Mouse (Mus musculus): ENCODE data around the gene Ngfr. TPM values are rescaled to one million over a fixed set of nuclear protein-coding genes. Genes with fewer than 3 reads are reported as not detected.
A peak's percentile ranks its signal among the peaks of the same experiment; 100 is the strongest.
"Not testable (repeated sequence)": the region's sequence is repeated elsewhere in the genome, so short reads cannot be mapped to it uniquely, and the experiment has no call there.

Gene Ngfr
- polyA plus RNA-seq, 1 experiment from 2014 or later = 33.0 TPM

DNA sequence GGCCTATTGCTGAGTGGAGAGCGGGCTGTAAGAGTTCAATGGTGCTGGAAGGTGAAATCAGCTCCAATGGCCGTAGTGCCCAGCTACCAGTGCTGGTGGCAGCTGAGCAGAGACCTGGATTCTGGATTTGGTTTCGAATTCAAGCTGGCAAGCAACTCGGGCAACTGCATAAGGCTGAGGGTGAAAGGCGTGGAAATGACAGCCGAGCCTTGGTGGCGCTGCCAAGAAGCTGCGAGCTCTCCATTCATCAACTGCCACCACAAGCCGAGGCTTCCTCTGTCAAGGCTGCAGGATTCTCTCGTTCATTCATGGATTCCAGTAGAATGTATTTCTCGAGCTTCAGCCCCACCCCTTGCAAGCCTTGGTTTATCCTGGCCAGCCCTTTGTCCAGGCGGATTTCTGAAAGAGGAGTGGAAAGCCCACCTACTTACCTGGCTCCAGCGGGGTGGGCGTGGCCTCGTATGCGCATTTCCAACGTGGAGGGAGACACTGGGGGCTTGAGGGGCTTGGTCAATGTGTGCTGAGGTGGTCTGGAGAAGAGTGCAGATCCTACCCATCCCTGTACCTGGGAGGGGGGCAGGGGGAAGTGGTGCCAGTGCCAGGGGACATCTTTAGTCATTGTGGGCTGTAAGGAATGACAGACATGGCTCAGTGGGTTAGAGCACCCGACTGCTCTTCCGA lies 30.4 kb upstream of the Ngfr start:
- Histone ChIP-seq H3K4me2 (replicated peaks) (no peak overlapping the region), H3K4me1 (peaks cover 52% of the 10 kb centered on the region), H3K36me3 (no peaks in the 10 kb centered on the region), H3K27me3 (no peaks in the 10 kb centered on the region), H3K4me3 (no peak overlapping the region), H3K9me3 (no peaks in the 10 kb centered on the region), H3K27ac (no peak overlapping the region), H3K9ac (no peak overlapping the region)
- no peak for ATAC-seq (ENCODE audit: insufficient number of reproducible peaks, insufficient read depth, low FRiP score, low TSS enrichment)
- WGBS = 60% methylated on average over 19 of the region's 19 CpGs

DNA sequence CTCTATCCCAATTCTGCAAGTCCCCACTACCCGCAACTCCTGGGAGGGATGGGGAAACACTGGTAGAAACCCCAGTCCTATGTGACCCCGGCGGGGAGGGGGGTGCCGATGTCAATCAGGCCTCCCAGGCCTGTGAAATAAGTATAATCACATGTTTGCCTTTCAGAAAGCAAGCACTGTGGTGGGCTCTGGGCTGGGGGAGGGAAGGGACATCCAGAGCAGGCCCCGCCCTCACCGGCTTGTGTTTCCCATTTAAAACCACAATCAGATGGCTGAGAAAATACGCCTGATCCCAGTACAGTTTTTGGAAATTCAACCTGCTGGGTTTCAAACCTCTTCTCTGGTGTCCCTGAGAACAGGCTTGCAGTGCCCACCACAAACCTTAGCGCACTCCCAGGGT lies 27.2 kb upstream of the Ngfr start:
- no peak for ATAC-seq (ENCODE audit: insufficient number of reproducible peaks, insufficient read depth, low FRiP score, low TSS enrichment)
- H3K4me1 ChIP-seq = peaks cover 59% of the 10 kb centered on the region
- no peak overlapping the region for H3K4me3 ChIP-seq

DNA sequence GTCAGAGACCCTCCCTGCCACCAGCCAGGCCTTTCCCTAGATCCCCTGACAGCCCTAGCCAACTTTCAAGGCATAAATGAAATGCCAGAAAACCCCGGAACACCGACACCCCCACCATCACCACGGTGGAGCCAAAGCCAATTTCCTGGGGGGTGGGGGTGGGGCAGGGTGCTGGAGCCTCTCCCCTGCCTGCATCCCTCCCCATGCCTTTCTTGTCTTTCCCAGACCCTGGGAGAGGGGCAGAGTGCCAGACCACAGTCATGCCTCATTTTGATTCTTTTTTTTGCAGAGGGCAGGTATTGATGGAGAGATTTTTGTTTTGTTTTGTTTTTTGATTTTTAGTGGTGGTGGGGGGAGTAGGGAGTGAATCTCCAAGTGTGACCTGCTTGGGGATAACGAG lies 23.7 kb upstream of the Ngfr start:
- Histone ChIP-seq H3K36me3 (no peaks in the 10 kb centered on the region), H3K9me3 (no peaks in the 10 kb centered on the region), H3K4me2 (replicated peaks) (peak overlapping the region; percentile 48; the same call in 1 of the 2 replicates), H3K27me3 (0 out of 2 replicates have a peak, but pooled peaks cover 8% of the 10 kb centered on the region), H3K4me1 (peaks cover 50% of the 10 kb centered on the region), H3K27ac (peak overlapping the region; percentile 70), H3K9ac (no peak overlapping the region; the same call in 1 of the 2 replicates), H3K4me3 (no peak overlapping the region)
- 22% methylated on average over 4 of the region's 4 CpGs for WGBS
- ATAC-seq (ENCODE audit: insufficient number of reproducible peaks, insufficient read depth, low FRiP score, low TSS enrichment) = no peak

More for the DNA sequence above, 27.2 kb upstream of the Ngfr start:
- Histone ChIP-seq H3K4me2 (replicated peaks) (peak overlapping the region; percentile 25), H3K36me3 (no peaks in the 10 kb centered on the region), H3K27me3 (0 out of 2 replicates have a peak, but pooled peaks cover 5% of the 10 kb centered on the region), H3K9ac (no peak overlapping the region), H3K27ac (peak overlapping the region; percentile 76), H3K9me3 (no peaks in the 10 kb centered on the region)
- WGBS = 35% methylated on average over 8 of the region's 8 CpGs

DNA sequence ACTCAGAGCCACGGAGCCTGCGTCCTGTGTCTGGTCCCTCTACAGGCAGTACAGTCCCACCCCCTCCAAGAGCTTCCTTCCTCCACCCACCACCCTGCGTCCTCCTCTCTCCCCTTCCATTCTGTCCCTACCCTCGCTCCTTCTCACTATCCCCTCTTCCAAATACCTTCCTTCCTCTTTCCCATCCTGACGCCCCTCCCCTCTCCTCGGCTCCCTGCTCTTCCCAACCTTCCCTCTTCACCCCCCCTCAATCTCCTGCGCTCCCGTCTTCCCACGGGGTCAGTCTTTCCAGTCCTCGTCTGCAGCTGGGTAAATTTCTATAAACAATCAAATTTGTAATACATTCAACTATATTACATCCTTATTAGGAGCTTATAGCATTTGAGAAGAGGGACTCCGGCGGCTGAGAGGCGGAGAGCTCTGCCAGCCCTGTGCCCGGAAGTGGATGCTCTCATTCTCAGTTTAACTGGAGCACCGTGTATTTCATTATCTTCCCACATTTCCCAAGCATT lies 22.9 kb upstream of the Ngfr start:
- 0 out of 2 replicates have a peak overlapping the region, but pooled peaks have one; percentile 27 for H3K9ac ChIP-seq

DNA sequence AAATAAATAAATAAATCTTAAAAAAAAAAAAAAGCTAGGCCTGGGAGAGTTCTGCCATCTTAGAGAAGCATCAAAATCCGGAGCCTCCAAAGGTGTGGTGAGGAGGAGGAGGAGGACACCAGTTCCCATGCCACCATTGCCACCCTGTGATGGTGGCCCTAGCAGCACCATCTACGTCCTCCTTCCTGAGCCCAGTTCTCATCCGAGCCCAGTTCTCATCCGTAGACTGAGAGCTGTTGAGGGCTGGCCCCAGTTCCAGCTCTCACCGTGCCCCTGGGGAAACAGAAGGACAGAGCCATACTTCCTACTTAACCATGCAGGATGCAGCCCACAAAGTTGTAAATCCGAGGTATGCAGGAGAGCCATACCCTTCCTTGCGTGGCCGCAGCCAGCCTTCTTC lies 22.4 kb upstream of the Ngfr start:
- H3K27me3 ChIP-seq = 0 out of 2 replicates have a peak, but pooled peaks cover 8% of the 10 kb centered on the region
- peaks cover 39% of the 10 kb centered on the region for H3K4me1 ChIP-seq
- ATAC-seq (ENCODE audit: insufficient number of reproducible peaks, insufficient read depth, low FRiP score, low TSS enrichment) = no peak
- H3K36me3 ChIP-seq = no peaks in the 10 kb centered on the region
- peak overlapping the region; percentile 48 for H3K4me2 ChIP-seq (replicated peaks)
- WGBS = 45% methylated on average over 8 of the region's 8 CpGs
- 0 out of 2 replicates have a peak overlapping the region, but pooled peaks have one; percentile 27 for H3K9ac ChIP-seq
- H3K27ac ChIP-seq = peak overlapping the region; percentile 70
- H3K4me3 ChIP-seq = 0 out of 2 replicates have a peak overlapping the region, but pooled peaks have one; percentile 12
- H3K9me3 ChIP-seq = no peaks in the 10 kb centered on the region

More for the DNA sequence above, 22.9 kb upstream of the Ngfr start:
- WGBS = 9% methylated on average over 15 of the region's 15 CpGs
- Histone ChIP-seq H3K4me2 (replicated peaks) (peak overlapping the region; percentile 48), H3K4me1 (peaks cover 44% of the 10 kb centered on the region), H3K27ac (peak overlapping the region; percentile 70), H3K27me3 (0 out of 2 replicates have a peak, but pooled peaks cover 8% of the 10 kb centered on the region), H3K9me3 (no peaks in the 10 kb centered on the region), H3K4me3 (0 out of 2 replicates have a peak overlapping the region, but pooled peaks have one; percentile 12), H3K36me3 (no peaks in the 10 kb centered on the region)
- no peak for ATAC-seq (ENCODE audit: insufficient number of reproducible peaks, insufficient read depth, low FRiP score, low TSS enrichment)

DNA sequence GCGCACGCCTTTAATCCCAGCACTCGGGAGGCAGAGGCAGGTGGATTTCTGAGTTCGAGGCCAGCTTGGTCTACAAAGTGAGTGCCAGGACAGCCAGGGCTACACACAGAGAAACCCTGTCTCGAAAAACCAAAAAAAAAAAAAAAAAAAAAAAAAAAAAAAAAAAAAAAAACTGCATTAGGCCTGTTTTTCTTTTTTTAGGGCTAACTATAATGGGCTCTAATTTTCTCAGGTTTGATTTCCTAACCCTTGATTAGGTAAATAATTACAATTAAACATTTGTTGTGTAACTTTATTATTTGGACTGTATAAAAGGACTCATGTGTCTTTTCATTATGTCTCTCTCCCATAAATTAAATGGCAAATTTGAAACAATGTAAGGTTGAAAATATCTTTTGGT lies 19.8 kb upstream of the Ngfr start:
- not testable (repeated sequence) for H3K9me3 ChIP-seq; H3K27me3 ChIP-seq; ATAC-seq (ENCODE audit: insufficient number of reproducible peaks, insufficient read depth, low FRiP score, low TSS enrichment); H3K4me2 ChIP-seq (replicated peaks); H3K36me3 ChIP-seq; H3K27ac ChIP-seq; H3K4me3 ChIP-seq; H3K9ac ChIP-seq
- H3K4me1 ChIP-seq = peaks cover 22% of the 10 kb centered on the region
- WGBS = 91% methylated on average over 4 of the region's 5 CpGs

DNA sequence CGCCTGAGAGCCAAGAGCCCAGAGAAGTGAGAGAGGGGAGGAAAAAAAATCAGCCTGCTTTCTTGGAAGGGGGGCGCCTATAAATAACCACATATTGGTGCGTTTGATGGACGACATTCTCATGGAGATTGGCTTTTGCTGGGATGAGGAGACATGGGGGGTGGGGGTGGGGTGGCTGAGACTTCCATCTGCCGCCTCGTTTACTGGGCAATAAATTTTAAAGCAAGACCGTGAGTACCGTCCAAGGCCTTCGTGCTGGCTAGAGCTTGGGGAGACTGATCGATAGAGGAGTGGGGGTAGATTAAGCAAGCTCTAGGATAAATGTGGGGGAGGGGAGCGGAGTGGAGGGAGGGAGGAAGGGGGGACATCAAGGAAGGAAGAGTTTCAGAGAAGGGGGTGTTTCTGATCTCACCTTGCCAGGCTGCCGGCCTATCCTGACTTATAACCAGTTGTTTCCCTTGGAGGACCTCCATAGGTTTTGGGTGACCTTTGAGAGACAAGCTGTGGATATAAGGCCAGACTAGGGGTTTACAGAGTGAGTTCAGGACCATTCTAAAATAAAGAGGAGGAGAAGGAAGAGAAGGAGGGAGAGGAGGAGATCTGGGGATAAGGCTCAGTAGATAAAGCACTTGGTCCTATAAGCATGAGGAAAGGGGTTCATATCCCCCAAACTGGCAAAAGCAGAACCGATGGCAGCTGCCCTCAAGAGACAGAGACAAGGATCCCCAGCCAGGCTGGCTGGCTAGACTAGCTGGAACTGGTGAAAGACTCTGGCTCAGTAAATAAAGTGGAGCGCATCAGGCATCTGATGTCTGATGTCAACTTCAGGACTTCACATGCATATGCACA lies 10.9 kb upstream of the Ngfr start:
- Histone ChIP-seq H3K4me1 (peaks cover 32% of the 10 kb centered on the region), H3K27me3 (peaks cover 23% of the 10 kb centered on the region), H3K27ac (no peak overlapping the region), H3K9ac (no peak overlapping the region), H3K4me2 (replicated peaks) (no peak overlapping the region), H3K4me3 (no peak overlapping the region), H3K36me3 (no peaks in the 10 kb centered on the region), H3K9me3 (0 out of 2 replicates have a peak, but pooled peaks cover 3% of the 10 kb centered on the region)
- no peak for ATAC-seq (ENCODE audit: insufficient number of reproducible peaks, insufficient read depth, low FRiP score, low TSS enrichment)
- WGBS = 33% methylated on average over 14 of the region's 14 CpGs

DNA sequence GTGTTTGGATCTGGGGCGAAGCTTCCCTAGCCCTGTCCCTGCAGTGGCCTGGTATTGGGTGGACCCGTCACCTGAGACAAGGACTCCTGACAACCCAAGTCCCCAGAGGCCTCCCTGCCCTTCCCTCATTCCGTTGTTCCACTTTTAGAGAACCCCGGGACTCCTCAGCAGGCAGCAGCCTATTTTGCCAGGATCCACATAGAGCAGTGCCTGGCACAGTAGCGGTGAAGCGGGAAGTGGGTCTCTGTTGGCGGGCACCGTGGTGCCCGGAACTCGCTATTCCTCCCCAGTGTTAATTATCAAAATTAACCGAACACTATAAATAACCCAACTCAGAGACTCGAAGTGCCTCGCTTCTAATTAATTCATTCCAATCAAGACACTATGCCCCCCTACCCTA lies 10.2 kb upstream of the Ngfr start:
- ATAC-seq (ENCODE audit: insufficient number of reproducible peaks, insufficient read depth, low FRiP score, low TSS enrichment) = no peak
- Histone ChIP-seq H3K36me3 (no peaks in the 10 kb centered on the region), H3K27me3 (peaks cover 26% of the 10 kb centered on the region), H3K4me2 (replicated peaks) (no peak overlapping the region), H3K9ac (no peak overlapping the region), H3K4me1 (peaks cover 32% of the 10 kb centered on the region), H3K4me3 (no peak overlapping the region), H3K27ac (no peak overlapping the region), H3K9me3 (0 out of 2 replicates have a peak, but pooled peaks cover 3% of the 10 kb centered on the region)
- WGBS = 35% methylated on average over 13 of the region's 13 CpGs

DNA sequence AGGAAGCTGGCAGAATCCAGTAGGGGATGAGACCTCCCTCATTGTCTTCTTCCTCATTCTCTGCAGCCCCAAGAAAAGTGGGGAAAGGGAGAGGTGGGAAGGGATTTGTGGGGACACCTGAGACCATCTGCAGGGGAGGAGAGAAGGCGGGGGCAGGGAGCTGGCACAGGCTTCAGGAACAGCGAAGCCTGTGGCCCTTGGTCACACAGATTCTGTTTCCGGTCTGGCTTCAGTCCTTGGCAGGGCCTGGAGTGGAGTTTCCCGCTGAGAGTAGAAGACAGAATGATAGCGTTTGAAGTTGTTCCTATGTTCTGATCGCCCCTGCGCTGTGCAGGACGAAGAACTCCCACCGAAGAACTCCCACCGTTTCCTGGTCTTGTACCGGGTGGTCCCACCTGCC lies 9.2 kb upstream of the Ngfr start:
- Histone ChIP-seq H3K4me3 (no peak overlapping the region), H3K9ac (no peak overlapping the region; the same call in 1 of the 2 replicates), H3K27me3 (peaks cover 35% of the 10 kb centered on the region), H3K4me1 (peaks cover 34% of the 10 kb centered on the region), H3K4me2 (replicated peaks) (no peak overlapping the region), H3K9me3 (no peaks in the 10 kb centered on the region), H3K27ac (0 out of 2 replicates have a peak overlapping the region, but pooled peaks have one; percentile 5), H3K36me3 (no peaks in the 10 kb centered on the region)
- no peak for ATAC-seq (ENCODE audit: insufficient number of reproducible peaks, insufficient read depth, low FRiP score, low TSS enrichment)
- WGBS = 32% methylated on average over 11 of the region's 11 CpGs

DNA sequence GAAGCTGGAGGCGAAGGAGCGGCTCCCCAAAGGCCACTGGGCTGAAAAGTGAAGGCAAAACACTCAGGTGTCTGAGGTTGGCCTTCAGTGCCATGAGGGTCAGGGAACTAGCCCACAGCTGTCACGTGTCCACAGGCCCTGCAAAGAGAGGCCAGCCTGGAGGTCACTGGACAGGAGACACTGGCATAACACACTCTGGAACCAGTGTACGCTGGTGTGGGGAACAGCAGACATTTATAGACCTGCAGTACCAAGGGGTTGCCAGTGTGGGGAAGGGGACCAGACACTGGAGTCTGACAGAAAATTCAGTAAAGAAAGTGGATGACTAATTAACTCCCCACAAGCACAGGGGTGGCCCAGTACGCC lies 8.6 kb upstream of the Ngfr start:
- 0 out of 2 replicates have a peak, but pooled peaks have one; percentile 8 for ATAC-seq (ENCODE audit: insufficient number of reproducible peaks, insufficient read depth, low FRiP score, low TSS enrichment)
- H3K27me3 ChIP-seq = peaks cover 35% of the 10 kb centered on the region
- no peak overlapping the region for H3K9ac ChIP-seq
- H3K4me1 ChIP-seq = peaks cover 34% of the 10 kb centered on the region
- no peak overlapping the region for H3K4me2 ChIP-seq (replicated peaks)
- no peaks in the 10 kb centered on the region for H3K36me3 ChIP-seq
- H3K4me3 ChIP-seq = no peak overlapping the region
- no peaks in the 10 kb centered on the region for H3K9me3 ChIP-seq
- 13% methylated on average over 5 of the region's 5 CpGs for WGBS
- peak overlapping the region; percentile 5; the same call in 1 of the 2 replicates for H3K27ac ChIP-seq

DNA sequence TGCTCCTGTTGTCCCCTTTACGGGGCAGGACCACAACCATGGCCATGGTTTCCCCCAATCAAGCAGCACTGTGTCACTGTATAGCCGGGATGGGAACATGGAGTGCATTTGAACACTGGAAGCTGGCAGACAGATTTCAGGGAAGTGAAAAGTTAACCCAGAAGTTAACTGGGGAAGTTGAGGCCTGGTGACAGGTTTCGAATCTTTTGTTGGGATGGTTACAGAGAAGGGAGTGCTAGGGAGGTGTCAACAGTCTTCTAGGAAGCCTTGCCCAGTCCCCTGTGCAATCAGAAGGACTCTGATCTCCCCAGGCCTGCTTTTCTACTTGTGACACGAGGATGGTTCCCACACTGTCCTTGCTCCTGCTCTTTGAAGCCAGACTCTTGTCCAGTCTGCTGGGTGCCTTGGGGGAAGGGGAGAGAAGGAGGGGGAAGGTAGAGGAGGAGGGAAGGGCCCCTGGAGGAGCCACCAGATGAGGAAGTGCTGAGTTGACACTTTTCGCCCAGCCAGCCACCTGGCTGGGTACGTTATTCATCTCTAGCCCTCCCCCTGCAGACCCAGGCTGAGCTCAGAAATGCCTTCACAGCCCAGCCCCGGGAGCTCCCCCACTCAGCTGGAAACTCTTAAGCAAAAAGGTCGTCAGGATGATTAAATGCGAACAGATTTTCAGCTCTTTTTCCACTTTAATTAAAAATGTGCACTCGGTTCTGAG lies 8.1 kb upstream of the Ngfr start:
- Histone ChIP-seq H3K4me1 (peaks cover 34% of the 10 kb centered on the region), H3K9ac (no peak overlapping the region), H3K27ac (no peak overlapping the region), H3K9me3 (no peaks in the 10 kb centered on the region), H3K4me2 (replicated peaks) (no peak overlapping the region), H3K36me3 (no peaks in the 10 kb centered on the region), H3K4me3 (no peak overlapping the region), H3K27me3 (peaks cover 35% of the 10 kb centered on the region)
- no peak for ATAC-seq (ENCODE audit: insufficient number of reproducible peaks, insufficient read depth, low FRiP score, low TSS enrichment)
- 16% methylated on average over 10 of the region's 10 CpGs for WGBS
